Mouse (Mus musculus) cerebellum, adult 2 months (tissue): Measurements from ENCODE around the gene Kctd12.

Source experiments
- CTCF ChIP-seq: fragments of 200-500 bp; IDR thresholded peaks from 2 replicates; pipeline ENCODE4 v1.5.1; 2011; ENCODE audit warnings: low read depth, mild to moderate bottlenecking, control low read depth, low read length, moderate library complexity, borderline replicate concordance; ENCODE audit not compliant: insufficient read depth
- POLR2A ChIP-seq: fragments of 200-500 bp; IDR thresholded peaks from 2 replicates; pipeline ENCODE4 v1.6.1; 2011; ENCODE audit warnings: low read length, control low read depth, borderline replicate concordance; ENCODE audit not compliant: insufficient read depth

- TF ChIP-seq POLR2A: no peak
- no peak for TF ChIP-seq CTCF
Observed at GRCm38 (mm10) chr14:102979831-102980230, 2.6 kb downstream of the Kctd12 start.
